Mouse (Mus musculus) stomach, embryonic 14.5 days (tissue): Measurements from ENCODE around the gene Sult3a2. TPM values are rescaled to one million over a fixed set of nuclear protein-coding genes. Genes with fewer than 3 reads are reported as not detected.
"Not testable (repeated sequence)": the region's sequence is repeated elsewhere in the genome, so short reads cannot be mapped to it uniquely, and the experiment has no call there.

ENCODE experiments used
- ATAC-seq: fragments of 200-750 bp; cut with Nextera tagmentation; 2 replicates; pipeline ENCODE4 v1.8.0; 2017; ENCODE audit warnings: low read depth, moderate TSS enrichment; ENCODE audit not compliant: insufficient number of reproducible peaks, insufficient read depth, low FRiP score
- H3K27ac ChIP-seq: fragments of 300-500 bp; sonication (generic); 2 replicates; pipeline ENCODE4 v1.5.1; 2014; ENCODE audit warnings: mild to moderate bottlenecking, low read length, moderate library complexity, mixed read lengths
- H3K27me3 ChIP-seq: fragments of 300-500 bp; sonication (generic); 2 replicates; pipeline ENCODE4 v1.6.1; 2014; ENCODE audit warnings: low read length, control low read depth, mixed read lengths; ENCODE audit not compliant: control insufficient read depth, insufficient read depth
- H3K36me3 ChIP-seq: fragments of 300-500 bp; sonication (generic); 2 replicates; pipeline ENCODE4 v1.6.1; 2014; ENCODE audit warnings: mild to moderate bottlenecking, control low read depth, low read length, moderate library complexity, mixed read lengths; ENCODE audit not compliant: control insufficient read depth, insufficient read depth
- H3K4me1 ChIP-seq: fragments of 300-500 bp; sonication (generic); 2 replicates; pipeline ENCODE4 v1.6.1; 2014; ENCODE audit warnings: low read length, control low read depth, mixed read lengths; ENCODE audit not compliant: control insufficient read depth, insufficient read depth
- H3K4me2 ChIP-seq: fragments of 300-500 bp; sonication (generic); replicated peaks from 2 replicates; pipeline ENCODE4 v1.6.1; 2014; ENCODE audit warnings: low read depth, low read length, control low read depth
- H3K4me3 ChIP-seq: fragments of 300-500 bp; sonication (generic); 2 replicates; pipeline ENCODE4 v1.5.1; 2014; ENCODE audit warnings: low read depth, low read length, control low read depth
- H3K9ac ChIP-seq: fragments of 300-500 bp; sonication (generic); replicated peaks from 2 replicates; pipeline ENCODE4 v1.6.1; 2014; ENCODE audit warnings: low read depth, mild to moderate bottlenecking, control low read depth, low read length, moderate library complexity, mixed read lengths
- H3K9me3 ChIP-seq: fragments of 300-500 bp; sonication (generic); 2 replicates; pipeline ENCODE4 v1.6.1; 2016; ENCODE audit warnings: low read depth, low read length, control low read depth; ENCODE audit not compliant: control insufficient read depth
- WGBS: fragments of 180-500 bp; shearing (Covaris S2); extraction: QIAGEN DNeasy Blood & Tissue Kit; methylation state at CpG from one replicate; pipeline ENCODE4 v1.1.7; 2014; 5-methylcytosine and 5-hydroxymethylcytosine counted together
- polyA plus RNA-seq: library from polyadenylated mRNA; unstranded; fragments of >200 nt; fragmentation: Nextera tagmentation; extraction: Ambion mirVana; gene quantifications from 2 replicates; pipeline ENCODE4 v1.2.1, GENCODE M21; 2014

Sult3a2 gene
- polyA plus RNA-seq, 1 experiment from 2014 or later, result not detected

DNA sequence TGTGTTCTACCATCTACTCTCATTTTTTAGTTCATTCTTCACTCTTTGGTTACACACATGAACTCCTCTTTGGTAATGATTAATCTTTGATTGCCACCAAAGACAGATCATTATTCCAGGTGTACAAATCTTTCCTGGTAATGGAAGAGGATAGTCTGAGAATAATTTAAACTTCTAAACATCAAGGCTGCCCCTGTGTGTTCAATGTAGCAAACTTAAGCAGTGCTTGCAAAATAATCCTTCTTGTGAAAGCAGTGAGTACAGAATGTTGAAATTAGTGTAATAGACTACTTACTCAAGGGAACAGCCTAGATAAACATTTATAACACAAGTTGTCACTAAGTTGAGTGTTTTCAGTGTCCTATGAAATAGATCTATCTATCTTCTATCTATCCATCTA lies 1.0 kb upstream of the Sult3a2 start:
- Histone ChIP-seq H3K27ac (no peak overlapping the region), H3K9me3 (no peaks in the 10 kb centered on the region), H3K27me3 (no peaks in the 10 kb centered on the region), H3K4me2 (no peak overlapping the region), H3K4me1 (no peaks in the 10 kb centered on the region), H3K36me3 (no peaks in the 10 kb centered on the region), H3K9ac (no peak overlapping the region), H3K4me3 (no peak overlapping the region)
- no peak for ATAC-seq

DNA sequence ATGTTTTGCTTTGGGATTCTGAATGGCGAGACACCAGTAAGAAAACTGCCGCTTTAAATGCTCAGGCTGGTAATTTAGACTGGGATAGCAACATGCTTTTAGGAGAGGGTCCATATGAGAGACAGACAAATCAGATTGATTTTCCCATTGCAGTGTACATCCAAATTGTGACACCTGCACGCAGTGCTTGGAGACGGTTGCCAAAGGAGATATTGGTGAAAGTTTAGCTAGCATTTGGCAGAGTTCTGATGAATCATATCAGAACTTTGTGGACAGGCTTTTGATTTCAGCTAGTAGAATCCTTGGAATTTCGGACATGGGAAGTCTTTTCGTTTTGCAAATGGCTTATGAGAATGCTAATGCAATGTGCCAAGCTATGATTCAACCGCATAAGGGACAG lies 51.3 kb downstream of the Sult3a2 start:
- not testable (repeated sequence) for H3K27ac ChIP-seq, H3K36me3 ChIP-seq, ATAC-seq, H3K9ac ChIP-seq, H3K4me1 ChIP-seq, H3K27me3 ChIP-seq, H3K4me2 ChIP-seq, H3K9me3 ChIP-seq, H3K4me3 ChIP-seq
- 95% methylated on average over 7 of the region's 7 CpGs for WGBS

DNA sequence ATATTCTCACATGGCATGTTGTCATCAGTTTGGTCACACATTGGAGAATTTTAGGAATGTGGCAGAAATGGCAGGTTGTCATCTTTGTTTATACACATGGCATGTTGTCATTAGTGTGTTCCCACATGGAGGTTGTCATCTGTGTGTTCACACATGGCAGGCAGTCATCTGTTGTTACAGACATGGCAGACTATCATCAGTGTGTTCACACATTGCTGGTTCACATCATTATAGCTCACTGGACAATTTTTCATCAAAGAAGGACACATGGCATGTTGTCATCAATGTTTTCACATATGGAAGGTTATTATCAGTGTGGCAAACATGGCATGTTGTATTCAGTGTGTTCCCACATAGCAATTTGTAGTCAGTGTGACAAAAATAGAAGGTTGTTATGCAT lies 53.3 kb downstream of the Sult3a2 start:
- no peak for ATAC-seq
- Histone ChIP-seq H3K4me3 (no peak overlapping the region), H3K4me1 (no peaks in the 10 kb centered on the region), H3K27ac (no peak overlapping the region), H3K4me2 (no peak overlapping the region), H3K9me3 (no peaks in the 10 kb centered on the region), H3K36me3 (no peaks in the 10 kb centered on the region), H3K9ac (no peak overlapping the region), H3K27me3 (no peaks in the 10 kb centered on the region)

DNA sequence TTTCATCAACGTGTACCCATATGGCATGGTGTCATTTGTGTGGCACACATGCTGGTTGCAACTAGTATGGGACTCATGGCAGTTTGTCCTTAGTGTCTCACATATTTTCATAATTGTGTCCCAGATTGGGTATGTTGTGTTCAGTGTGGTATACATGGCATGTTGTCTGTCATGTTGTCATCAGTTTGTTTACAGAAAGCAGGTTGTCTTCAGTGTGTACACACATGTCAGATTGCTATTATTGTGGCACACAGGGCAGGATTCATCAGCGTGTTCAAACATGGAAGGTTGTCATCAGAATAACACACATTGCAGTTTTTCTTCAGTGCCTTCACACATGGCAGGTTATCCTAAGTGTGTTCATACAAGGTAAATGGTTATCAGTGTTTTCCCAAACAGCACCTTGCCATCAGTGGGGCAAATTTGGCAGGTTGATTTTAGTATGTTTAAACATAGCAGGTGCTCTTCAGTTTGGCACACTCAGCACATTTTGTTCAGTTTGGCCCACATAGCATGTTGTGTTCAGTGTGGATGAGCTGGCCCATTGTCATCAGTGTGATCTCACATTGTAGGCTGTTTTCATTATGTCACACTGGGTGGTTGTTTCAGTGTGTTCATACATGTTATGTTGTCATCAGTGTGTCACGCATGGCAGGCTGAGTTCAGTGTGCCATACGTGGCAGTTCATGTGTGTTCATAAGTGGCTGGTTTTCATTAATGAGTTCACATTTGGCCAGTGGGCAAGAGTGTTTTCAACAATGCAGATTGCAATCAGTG lies 53.9 kb downstream of the Sult3a2 start:
- ATAC-seq, result no peak
- Histone ChIP-seq H3K36me3 (no peaks in the 10 kb centered on the region), H3K9me3 (no peaks in the 10 kb centered on the region), H3K4me1 (no peaks in the 10 kb centered on the region), H3K9ac (no peak overlapping the region), H3K4me3 (no peak overlapping the region), H3K27me3 (no peaks in the 10 kb centered on the region), H3K4me2 (no peak overlapping the region), H3K27ac (no peak overlapping the region)
- 83% methylated on average over 4 of the region's 4 CpGs for WGBS

DNA sequence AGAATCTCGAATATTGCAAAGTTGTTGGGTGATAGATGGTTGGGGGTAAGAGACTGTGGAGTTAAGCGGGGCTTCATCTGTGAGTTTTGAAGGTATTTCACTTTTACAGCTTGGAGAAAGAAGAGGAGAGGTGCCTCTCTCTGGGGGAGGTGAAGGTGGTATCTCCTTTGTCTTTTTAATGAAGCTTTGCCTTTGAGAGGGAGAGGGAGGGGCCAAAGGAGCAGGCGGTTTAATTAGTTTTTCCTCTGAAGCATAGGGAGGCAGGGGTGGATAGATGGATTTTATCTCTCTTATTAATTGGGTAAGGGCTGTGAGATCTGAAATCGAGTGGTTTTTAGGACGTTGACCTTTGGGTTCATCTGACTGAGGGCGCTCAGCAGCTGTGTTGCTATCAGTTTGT lies 62.7 kb downstream of the Sult3a2 start:
- ATAC-seq, result no peak
- H3K36me3 ChIP-seq, result no peaks in the 10 kb centered on the region
- H3K9ac ChIP-seq, result no peak overlapping the region
- H3K4me2 ChIP-seq, result no peak overlapping the region
- no peaks in the 10 kb centered on the region for H3K9me3 ChIP-seq
- no peaks in the 10 kb centered on the region for H3K4me1 ChIP-seq
- no peaks in the 10 kb centered on the region for H3K27me3 ChIP-seq
- 44% methylated on average over 6 of the region's 6 CpGs for WGBS
- H3K4me3 ChIP-seq, result no peak overlapping the region
- no peak overlapping the region for H3K27ac ChIP-seq

DNA sequence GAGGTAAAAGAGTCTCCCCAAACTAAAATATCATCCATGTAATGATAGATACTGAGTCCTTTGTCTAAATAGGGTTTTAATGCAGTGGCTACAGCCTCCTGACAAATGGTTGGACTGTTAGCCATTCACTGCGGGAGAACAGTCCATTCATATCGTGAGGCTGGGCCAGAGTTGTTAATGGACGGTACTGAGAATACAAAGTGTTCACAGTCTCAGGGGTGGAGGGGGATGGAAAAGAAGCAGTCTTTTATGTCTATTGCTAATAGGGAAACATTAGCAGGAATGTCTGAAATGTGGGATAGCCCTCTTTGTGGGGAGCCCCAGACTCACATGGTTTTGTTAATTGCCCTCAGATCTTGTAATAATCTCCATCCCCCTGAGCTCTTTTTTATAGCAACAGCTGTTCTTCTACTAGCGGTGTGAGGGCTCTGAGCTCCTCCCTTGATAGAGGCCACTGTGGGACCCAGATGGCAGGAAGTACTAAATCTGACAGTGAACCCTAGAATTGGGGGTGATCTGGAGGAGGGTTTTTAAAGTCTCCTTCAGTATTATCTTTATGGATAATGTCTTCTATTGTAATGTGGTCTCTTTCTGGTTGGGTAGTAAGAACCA lies 64.6 kb downstream of the Sult3a2 start:
- Histone ChIP-seq H3K9me3 (no peaks in the 10 kb centered on the region), H3K4me1 (no peaks in the 10 kb centered on the region), H3K27ac (no peak overlapping the region), H3K36me3 (no peaks in the 10 kb centered on the region), H3K27me3 (no peaks in the 10 kb centered on the region), H3K9ac (no peak overlapping the region), H3K4me3 (no peak overlapping the region), H3K4me2 (no peak overlapping the region)
- ATAC-seq, result no peak
- 79% methylated on average over 4 of the region's 4 CpGs for WGBS

Other genes with a start within 250 kb of the Sult3a2 start
- 0.75 and 1.7 TPM in 2 replicates for gene Clvs2, start 161.9 kb downstream of the Sult3a2 start, polyA plus RNA-seq
- not detected in 2 replicates for gene Sult3a1, start 71.0 kb upstream of the Sult3a2 start, polyA plus RNA-seq
- gene Rsph4a, start 118.4 kb upstream of the Sult3a2 start, polyA plus RNA-seq, result 0.14 TPM in 1 of 2 replicates, not detected in the other
- 25.9 and 26.5 TPM in 2 replicates for gene Zup1, start 164.6 kb upstream of the Sult3a2 start, polyA plus RNA-seq
- 134 and 137 TPM in 2 replicates for gene Rwdd1, start 232.9 kb upstream of the Sult3a2 start, polyA plus RNA-seq